Mouse (Mus musculus): Measurements from ENCODE around the gene Oxct1. TPM values are rescaled to one million over a fixed set of nuclear protein-coding genes. Genes with fewer than 3 reads are reported as not detected.

Oxct1 gene
- polyA plus RNA-seq, 1 experiment from 2014 or later, result 233 TPM

GRCm38 (mm10) chr15:4000536-4000935 is 25.6 kb upstream of the Oxct1 start:
- no peak for ATAC-seq
- Histone ChIP-seq H3K9ac (no peak overlapping the region), H3K27me3 (replicated peaks) (no peaks in the 10 kb centered on the region), H3K9me3 (no peaks in the 10 kb centered on the region), H3K27ac (no peak overlapping the region), H3K36me3 (no peaks in the 10 kb centered on the region), H3K4me1 (replicated peaks) (no peaks in the 10 kb centered on the region), H3K4me3 (replicated peaks) (no peak overlapping the region), H3K4me2 (replicated peaks) (no peak overlapping the region)
- WGBS, result 84% methylated on average over 2 of the region's 2 CpGs

- Histone ChIP-seq H3K9ac (no peak overlapping the region), H3K4me1 (replicated peaks) (no peaks in the 10 kb centered on the region), H3K27ac (no peak overlapping the region), H3K27me3 (replicated peaks) (no peaks in the 10 kb centered on the region), H3K4me2 (replicated peaks) (no peak overlapping the region), H3K36me3 (no peaks in the 10 kb centered on the region), H3K4me3 (replicated peaks) (no peak overlapping the region), H3K9me3 (no peaks in the 10 kb centered on the region)
- 75% methylated on average over 2 of the region's 2 CpGs for WGBS
- no peak for ATAC-seq
Observed at GRCm38 (mm10) chr15:4013873-4014272, 12.3 kb upstream of the Oxct1 start.

GRCm38 (mm10) chr15:4020711-4021110 is 5.5 kb upstream of the Oxct1 start:
- no peak overlapping the region for H3K4me3 ChIP-seq (replicated peaks)
- H3K36me3 ChIP-seq, result no peaks in the 10 kb centered on the region
- H3K9ac ChIP-seq, result no peak overlapping the region
- H3K9me3 ChIP-seq, result no peaks in the 10 kb centered on the region
- 64% methylated on average over 4 of the region's 4 CpGs for WGBS
- no peaks in the 10 kb centered on the region for H3K4me1 ChIP-seq (replicated peaks)
- no peak for ATAC-seq
- no peak overlapping the region for H3K27ac ChIP-seq
- H3K4me2 ChIP-seq (replicated peaks), result no peak overlapping the region
- no peaks in the 10 kb centered on the region for H3K27me3 ChIP-seq (replicated peaks)

- WGBS, result 72% methylated on average over 2 of the region's 2 CpGs
- Histone ChIP-seq H3K27ac (no peak overlapping the region), H3K4me3 (replicated peaks) (no peak overlapping the region), H3K9me3 (no peaks in the 10 kb centered on the region), H3K4me2 (replicated peaks) (no peak overlapping the region), H3K4me1 (replicated peaks) (peaks cover 9% of the 10 kb centered on the region; the same call in 1 of the 2 replicates), H3K9ac (no peak overlapping the region), H3K27me3 (replicated peaks) (no peaks in the 10 kb centered on the region), H3K36me3 (no peaks in the 10 kb centered on the region)
- no peak for ATAC-seq
Observed at GRCm38 (mm10) chr15:4023747-4024146, 2.4 kb upstream of the Oxct1 start.

- no peak overlapping the region for H3K27ac ChIP-seq
- no peak overlapping the region for H3K4me3 ChIP-seq (replicated peaks)
- no peak overlapping the region for H3K9ac ChIP-seq
- no peaks in the 10 kb centered on the region for H3K36me3 ChIP-seq
- H3K4me2 ChIP-seq (replicated peaks), result 0 out of 2 replicates have a peak overlapping the region, but pooled peaks have one; percentile 85
- H3K9me3 ChIP-seq, result no peaks in the 10 kb centered on the region
- H3K27me3 ChIP-seq (replicated peaks), result no peaks in the 10 kb centered on the region
- 82% methylated on average over 13 of the region's 13 CpGs for WGBS
- ATAC-seq, result no peak
- H3K4me1 ChIP-seq (replicated peaks), result peaks cover 9% of the 10 kb centered on the region; the same call in 1 of the 2 replicates
Observed at GRCm38 (mm10) chr15:4024726-4025507, 1.3 kb upstream of the Oxct1 start.

GRCm38 (mm10) chr15:4025508-4025904 is 677 bp upstream of the Oxct1 start:
- H3K9ac ChIP-seq, result no peak overlapping the region
- peak overlapping the region; percentile 85 for H3K4me2 ChIP-seq (replicated peaks)
- peaks cover 9% of the 10 kb centered on the region; the same call in 1 of the 2 replicates for H3K4me1 ChIP-seq (replicated peaks)
- WGBS, result 68% methylated on average over 11 of the region's 11 CpGs
- ATAC-seq, result no peak
- H3K27me3 ChIP-seq (replicated peaks), result no peaks in the 10 kb centered on the region
- no peak overlapping the region for H3K4me3 ChIP-seq (replicated peaks)
- H3K27ac ChIP-seq, result no peak overlapping the region
- H3K9me3 ChIP-seq, result no peaks in the 10 kb centered on the region
- H3K36me3 ChIP-seq, result no peaks in the 10 kb centered on the region

- no peaks in the 10 kb centered on the region for H3K27me3 ChIP-seq (replicated peaks)
- H3K36me3 ChIP-seq, result no peaks in the 10 kb centered on the region
- under 1% methylated on average over 65 of the region's 65 CpGs for WGBS
- H3K4me1 ChIP-seq (replicated peaks), result peaks cover 9% of the 10 kb centered on the region; the same call in 1 of the 2 replicates
- peak overlapping the region; percentile 87 for H3K4me3 ChIP-seq (replicated peaks)
- H3K27ac ChIP-seq, result peak overlapping the region; percentile 98
- no peaks in the 10 kb centered on the region for H3K9me3 ChIP-seq
- H3K4me2 ChIP-seq (replicated peaks), result peak overlapping the region; percentile 85
- H3K9ac ChIP-seq, result peak overlapping the region; percentile 86
- peak; percentile 86 for ATAC-seq
Observed at GRCm38 (mm10) chr15:4026831-4027584, 825 bp downstream of the Oxct1 start.

GRCm38 (mm10) chr15:4027671-4028410 is 1.7 kb downstream of the Oxct1 start:
- H3K4me2 ChIP-seq (replicated peaks), result peak overlapping the region; percentile 85
- H3K36me3 ChIP-seq, result no peaks in the 10 kb centered on the region
- H3K27me3 ChIP-seq (replicated peaks), result no peaks in the 10 kb centered on the region
- 9% methylated on average over 6 of the region's 6 CpGs for WGBS
- H3K27ac ChIP-seq, result peak overlapping the region; percentile 98
- peak overlapping the region; percentile 87 for H3K4me3 ChIP-seq (replicated peaks)
- H3K4me1 ChIP-seq (replicated peaks), result peaks cover 9% of the 10 kb centered on the region; the same call in 1 of the 2 replicates
- ATAC-seq, result no peak
- H3K9ac ChIP-seq, result peak overlapping the region; percentile 86
- no peaks in the 10 kb centered on the region for H3K9me3 ChIP-seq

GRCm38 (mm10) chr15:4028411-4028700 is 2.2 kb downstream of the Oxct1 start:
- 72% methylated on average over 6 of the region's 6 CpGs for WGBS
- no peak overlapping the region for H3K27ac ChIP-seq

GRCm38 (mm10) chr15:4028960-4029359 is 2.8 kb downstream of the Oxct1 start:
- H3K36me3 ChIP-seq, result no peaks in the 10 kb centered on the region
- no peak overlapping the region for H3K9ac ChIP-seq
- no peaks in the 10 kb centered on the region for H3K27me3 ChIP-seq (replicated peaks)
- H3K4me2 ChIP-seq (replicated peaks), result no peak overlapping the region
- no peak overlapping the region for H3K4me3 ChIP-seq (replicated peaks)
- no peak overlapping the region for H3K27ac ChIP-seq
- no peaks in the 10 kb centered on the region for H3K9me3 ChIP-seq
- no peak for ATAC-seq
- peaks cover 10% of the 10 kb centered on the region; the same call in 1 of the 2 replicates for H3K4me1 ChIP-seq (replicated peaks)

More at GRCm38 (mm10) chr15:4028411-4028700, 2.2 kb downstream of the Oxct1 start:
- Histone ChIP-seq H3K4me3 (replicated peaks) (no peak overlapping the region), H3K9me3 (no peaks in the 10 kb centered on the region), H3K27me3 (replicated peaks) (no peaks in the 10 kb centered on the region), H3K4me1 (replicated peaks) (peaks cover 9% of the 10 kb centered on the region; the same call in 1 of the 2 replicates), H3K4me2 (replicated peaks) (peak overlapping the region; percentile 85), H3K9ac (no peak overlapping the region), H3K36me3 (no peaks in the 10 kb centered on the region)
- no peak for ATAC-seq

- Histone ChIP-seq H3K27ac (0 out of 2 replicates have a peak overlapping the region, but pooled peaks have one; percentile 10), H3K36me3 (0 out of 2 replicates have a peak, but pooled peaks cover 5% of the 10 kb centered on the region), H3K4me1 (replicated peaks) (peaks cover 7% of the 10 kb centered on the region; the same call in 1 of the 2 replicates), H3K9me3 (no peaks in the 10 kb centered on the region), H3K4me3 (replicated peaks) (no peak overlapping the region), H3K27me3 (replicated peaks) (no peaks in the 10 kb centered on the region), H3K4me2 (replicated peaks) (no peak overlapping the region), H3K9ac (no peak overlapping the region)
- 57% methylated on average over 3 of the region's 3 CpGs for WGBS
- ATAC-seq, result peak; percentile 82
Observed at GRCm38 (mm10) chr15:4033168-4034004, 7.2 kb downstream of the Oxct1 start.
